Mouse (Mus musculus) heart, adult 2 months (tissue): ENCODE measurements around the gene Igsf11. TPM values are rescaled to one million over a fixed set of nuclear protein-coding genes. Genes with fewer than 3 reads are reported as not detected.
A peak's percentile ranks its signal among the peaks of the same experiment; 100 is the strongest.

ENCODE experiments used
- DNase-seq, 2 experiments: peaks; one replicate each; pipeline ENCODE4 v3.0.0; 2021
- H3K27ac ChIP-seq: fragments of 200-600 bp; 2 replicates; pipeline ENCODE4 v1.8.1; 2022
- H3K27me3 ChIP-seq: fragments of 200-500 bp; 2 replicates; pipeline ENCODE4 v1.6.1; 2012; ENCODE audit warnings: mild to moderate bottlenecking, low read length, inconsistent platforms, mixed read lengths; ENCODE audit not compliant: control insufficient read depth, insufficient read depth
- H3K36me3 ChIP-seq: fragments of 200-500 bp; 2 replicates; pipeline ENCODE4 v1.6.1; 2012; ENCODE audit warnings: low read length, inconsistent platforms; ENCODE audit not compliant: control insufficient read depth, insufficient read depth
- H3K4me1 ChIP-seq: fragments of 200-500 bp; 2 replicates; pipeline ENCODE4 v1.6.1; 2011; ENCODE audit warnings: low read length; ENCODE audit not compliant: control insufficient read depth, insufficient read depth
- H3K4me3 ChIP-seq: fragments of 200-600 bp; 2 replicates; pipeline ENCODE4 v1.8.1; 2022
- H3K79me2 ChIP-seq: fragments of 200-500 bp; replicated peaks from 2 replicates; pipeline ENCODE4 v1.6.1; 2012; ENCODE audit warnings: mild to moderate bottlenecking, inconsistent platforms, low read length, moderate library complexity, mixed read lengths; ENCODE audit not compliant: control insufficient read depth, insufficient read depth
- H3K9ac ChIP-seq: fragments of 200-500 bp; 2 replicates; pipeline ENCODE4 v1.6.1; 2012; ENCODE audit warnings: low read depth, mild to moderate bottlenecking, control low read depth, inconsistent platforms, low read length, mixed read lengths
- CTCF ChIP-seq: fragments of 200-600 bp; IDR thresholded peaks from 2 replicates; pipeline ENCODE4 v1.8.1; 2022; ENCODE audit warnings: antibody characterized with exemption, mild to moderate bottlenecking, moderate library complexity
- EP300 ChIP-seq: fragments of 200-500 bp; IDR thresholded peaks from 2 replicates; pipeline ENCODE4 v1.6.1; 2011; ENCODE audit warnings: low read depth, low read length, control low read depth; ENCODE audit not compliant: insufficient read depth
- POLR2A ChIP-seq: fragments of 200-500 bp; IDR thresholded peaks from 2 replicates; pipeline ENCODE4 v1.6.1; 2011; ENCODE audit warnings: mild to moderate bottlenecking, low read depth, low read length, control low read depth; ENCODE audit not compliant: insufficient read depth
- WGBS: fragments of 180-500 bp; shearing (Covaris S2); methylation state at CpG from one replicate; pipeline ENCODE4 v1.1.7; 2018; 5-methylcytosine and 5-hydroxymethylcytosine counted together
- intact Hi-C: fragments of 180-260 bp; cut with DNase I; formaldehyde crosslinking; loops from one replicate; pipeline ENCODE4 v1.15.1; 2025
- long read RNA-seq: library from polyadenylated mRNA; stranded (forward); transcript quantifications from one replicate; pipeline ENCODE4 v2.0.0, GENCODE M21; 2021
- polyA plus RNA-seq: library from polyadenylated mRNA; depleted of rRNA; stranded (reverse); fragments of >200 nt; gene quantifications from 2 replicates; pipeline ENCODE4 v1.2.3, GENCODE M21; 2012; rRNA removed
- total RNA-seq, 2 experiments: library from RNA; stranded (reverse); gene quantifications; 2 replicates each; pipeline ENCODE4 v1.2.3; 2021

Igsf11 gene
- total RNA-seq: under 1 TPM; 0.48 to 0.76 TPM
- 0.50 and 1.0 TPM in 2 replicates for polyA plus RNA-seq
- long read RNA-seq: 0 reads

GRCm38 (mm10) chr16:38892371-38892770, at the start of gene Igsf11:
Gene Igsf11, plus strand, starts transcription at chr16:38892671.
- no peak for TF ChIP-seq POLR2A
- TF ChIP-seq EP300: no peak
- TF ChIP-seq CTCF: no peak
- 79% methylated on average over 7 of the region's 7 CpGs for WGBS
- Histone ChIP-seq H3K4me1 (no peaks in the 10 kb centered on the region), H3K79me2 (no peaks in the 10 kb centered on the region), H3K9ac (no peak within 1 kb of the TSS), H3K27ac (no peak within 1 kb of the TSS), H3K36me3 (no peaks in the 10 kb centered on the region), H3K27me3 (peaks cover 2% of the 10 kb centered on the region; the same call in 1 of the 2 replicates), H3K4me3 (no peak within 1 kb of the TSS)
- intact Hi-C loops: no loop called here
- DNase-seq: no peak

- DNase-seq: no peak
- Histone ChIP-seq H3K9ac (no peak overlapping the region), H3K27me3 (no peaks in the 10 kb centered on the region), H3K36me3 (no peaks in the 10 kb centered on the region), H3K4me1 (no peaks in the 10 kb centered on the region), H3K4me3 (no peak overlapping the region), H3K79me2 (no peaks in the 10 kb centered on the region), H3K27ac (no peak overlapping the region)
- TF ChIP-seq CTCF (peak; percentile 81), POLR2A (no peak), EP300 (no peak)
- 19% methylated on average over 8 of the region's 8 CpGs for WGBS
- intact Hi-C loops: no loop called here
Measured at GRCm38 (mm10) chr16:38858120-38858749, 34.2 kb upstream of the Igsf11 start.

DNA sequence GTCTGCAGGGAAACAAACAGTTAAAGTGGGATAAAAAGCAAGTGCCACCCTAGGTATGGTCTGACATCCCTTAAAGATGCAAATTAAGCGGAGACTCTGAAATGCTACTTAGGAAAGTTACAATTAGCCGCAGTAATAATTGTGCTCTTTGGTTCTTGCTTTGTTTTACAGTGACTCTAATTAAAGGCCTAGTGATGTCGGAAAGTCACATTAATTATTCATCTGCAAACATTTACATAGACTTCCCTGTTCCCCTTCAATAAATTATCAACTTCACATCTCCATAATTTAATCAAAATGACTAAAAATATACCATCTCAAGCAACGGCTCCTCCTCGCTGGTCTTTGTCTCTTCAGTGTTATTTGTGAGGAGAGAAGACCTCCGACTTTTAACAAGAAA, 31.9 kb upstream of the Igsf11 start:
- WGBS: 79% methylated on average over 6 of the region's 6 CpGs
- Histone ChIP-seq H3K36me3 (no peaks in the 10 kb centered on the region), H3K9ac (no peak overlapping the region), H3K79me2 (no peaks in the 10 kb centered on the region), H3K27me3 (no peaks in the 10 kb centered on the region), H3K27ac (no peak overlapping the region), H3K4me3 (no peak overlapping the region), H3K4me1 (no peaks in the 10 kb centered on the region)
- intact Hi-C loops: loop anchor here (5.0 kb wide), 1 partner anchor 1303 kb away; no protein-coding TSS in a partner anchor
- no peak for TF ChIP-seq CTCF
- no peak for DNase-seq

GRCm38 (mm10) chr16:38864358-38864757, 28.1 kb upstream of the Igsf11 start:
- H3K79me2 ChIP-seq: no peaks in the 10 kb centered on the region
- WGBS: 68% methylated on average over 5 of the region's 5 CpGs
- no peaks in the 10 kb centered on the region for H3K36me3 ChIP-seq
- no peaks in the 10 kb centered on the region for H3K4me1 ChIP-seq
- H3K4me3 ChIP-seq: no peak overlapping the region
- TF ChIP-seq POLR2A (no peak), EP300 (no peak), CTCF (no peak)
- no peaks in the 10 kb centered on the region for H3K27me3 ChIP-seq
- H3K9ac ChIP-seq: no peak overlapping the region
- no peak overlapping the region for H3K27ac ChIP-seq
- no peak for DNase-seq
- intact Hi-C loops: loop anchor here (5.0 kb wide), 1 partner anchor 1307 kb away; no protein-coding TSS in a partner anchor

DNA sequence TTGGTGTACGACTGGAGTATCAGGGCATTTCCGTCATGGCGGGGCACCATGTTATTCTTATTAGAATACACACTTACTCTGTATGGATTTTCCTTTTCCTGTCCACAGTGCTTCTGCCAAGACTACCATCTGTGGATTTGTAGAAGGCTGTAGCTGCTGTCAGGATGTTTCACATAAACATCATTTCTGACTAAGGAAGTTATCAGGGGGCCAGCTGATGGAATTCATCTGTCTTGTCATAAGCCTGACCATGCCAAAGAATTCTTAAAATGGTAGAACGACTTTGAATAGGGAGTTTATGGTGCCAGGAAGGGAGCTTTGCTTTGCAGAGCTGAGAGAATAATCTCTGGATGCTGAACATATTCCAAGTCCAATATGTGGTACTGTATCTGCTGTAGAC, 19.2 kb upstream of the Igsf11 start:
- WGBS: 68% methylated on average over 4 of the region's 4 CpGs
- Histone ChIP-seq H3K4me1 (no peaks in the 10 kb centered on the region), H3K79me2 (no peaks in the 10 kb centered on the region), H3K9ac (no peak overlapping the region), H3K36me3 (no peaks in the 10 kb centered on the region), H3K4me3 (no peak overlapping the region), H3K27ac (no peak overlapping the region), H3K27me3 (no peaks in the 10 kb centered on the region)
- no peak for DNase-seq
- no peak for TF ChIP-seq POLR2A
- no peak for TF ChIP-seq CTCF
- TF ChIP-seq EP300: no peak
- intact Hi-C loops: no loop called here

DNA sequence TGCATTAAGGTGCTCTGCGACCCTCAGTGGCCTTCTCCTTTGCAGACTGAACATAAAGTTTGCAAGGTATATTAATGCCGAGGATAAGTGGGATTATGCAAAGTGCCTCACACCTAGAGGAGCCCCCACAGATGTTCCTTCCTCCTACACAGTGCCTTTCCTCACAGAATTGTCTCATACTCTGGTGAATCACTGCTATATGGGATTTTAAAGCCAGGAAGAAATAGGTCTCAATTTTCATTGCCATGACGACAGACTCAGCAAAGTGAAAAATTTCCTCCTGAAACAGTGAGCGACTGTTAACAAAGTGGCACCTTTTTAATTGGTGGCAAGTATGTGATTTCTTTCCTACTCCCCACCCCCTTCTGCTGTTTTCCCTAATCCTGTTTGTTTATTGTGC, 18.0 kb upstream of the Igsf11 start:
- Histone ChIP-seq H3K4me1 (no peaks in the 10 kb centered on the region), H3K36me3 (no peaks in the 10 kb centered on the region), H3K9ac (no peak overlapping the region), H3K4me3 (no peak overlapping the region), H3K27ac (no peak overlapping the region), H3K79me2 (no peaks in the 10 kb centered on the region), H3K27me3 (no peaks in the 10 kb centered on the region)
- no peak for DNase-seq
- WGBS: 51% methylated on average over 4 of the region's 4 CpGs
- intact Hi-C loops: no loop called here
- TF ChIP-seq POLR2A: no peak
- TF ChIP-seq EP300: no peak
